Mouse (Mus musculus) MEL (cell line): ENCODE measurements around the gene Pym1. TPM values are rescaled to one million over a fixed set of nuclear protein-coding genes. Genes with fewer than 3 reads are reported as not detected.

Source experiments
- DNase-seq: peaks from one replicate; pipeline ENCODE4 v3.0.0; 2011; ENCODE audit warnings: low read depth, low spot score
- H3K27ac ChIP-seq: 2 replicates; pipeline ENCODE4 v1.5.1; 2012; ENCODE audit warnings: low read depth, mild to moderate bottlenecking, control low read depth, low read length, moderate library complexity; ENCODE audit not compliant: control insufficient read depth
- H3K27me3 ChIP-seq, 2 experiments: fragments of 150-350 bp in 1 of 2; sonication (generic) in 1 of 2; 2 replicates each; pipeline ENCODE4 v1.6.1; 2012; ENCODE audit warnings: low read length in 2 of 2, mild to moderate bottlenecking in 2 of 2, improper control_type of control experiment in 1 of 2, moderate library complexity in 1 of 2; ENCODE audit not compliant: insufficient read depth in 2 of 2, control insufficient read depth in 1 of 2
- H3K36me3 ChIP-seq, 2 experiments: 2 replicates each; pipeline ENCODE4 v1.6.1; 2012 to 2014; ENCODE audit warnings: low read length in 2 of 2, improper control_type of control experiment in 1 of 2, inconsistent platforms in 1 of 2, mild to moderate bottlenecking in 1 of 2; ENCODE audit not compliant: insufficient read depth in 2 of 2, control insufficient read depth in 1 of 2
- H3K4me1 ChIP-seq, 2 experiments: fragments of 150-350 bp in 1 of 2; sonication (generic) in 1 of 2; 2 replicates each; pipeline ENCODE4 v1.6.1; 2012; ENCODE audit warnings: low read length in 2 of 2, improper control_type of control experiment in 1 of 2, mild to moderate bottlenecking in 1 of 2; ENCODE audit not compliant: insufficient read depth in 2 of 2, control insufficient read depth in 1 of 2
- H3K4me3 ChIP-seq, 2 experiments: fragments of 150-350 bp in 1 of 2; sonication (generic) in 1 of 2; 2 replicates each; pipeline ENCODE4 v1.5.1; 2012; ENCODE audit warnings: low read depth in 2 of 2, low read length in 2 of 2, mild to moderate bottlenecking in 2 of 2, moderate library complexity in 2 of 2, control low read depth in 1 of 2, improper control_type of control experiment in 1 of 2; ENCODE audit not compliant: control insufficient read depth in 1 of 2, insufficient read depth in 1 of 2
- H3K79me2 ChIP-seq: 2 replicates; pipeline ENCODE4 v1.6.1; 2012; ENCODE audit warnings: mild to moderate bottlenecking, low read length, moderate library complexity; ENCODE audit not compliant: control insufficient read depth, poor library complexity, insufficient read depth
- H3K9ac ChIP-seq: 2 replicates; pipeline ENCODE4 v1.6.1; 2012; ENCODE audit warnings: low read depth, mild to moderate bottlenecking, control low read depth, low read length, moderate library complexity; ENCODE audit not compliant: control insufficient read depth, poor library complexity, severe bottlenecking
- H3K9me3 ChIP-seq: fragments of 150-350 bp; sonication (generic); replicated peaks from 2 replicates; pipeline ENCODE4 v1.6.1; 2012; ENCODE audit warnings: mild to moderate bottlenecking, low read length, improper control_type of control experiment, moderate library complexity; ENCODE audit not compliant: insufficient read depth
- BHLHE40 ChIP-seq: IDR thresholded peaks from 2 replicates; pipeline ENCODE4 v1.6.1; 2012; ENCODE audit warnings: low read depth, mild to moderate bottlenecking, inconsistent platforms, low read length, improper control_type of control experiment, borderline replicate concordance
- CHD1 ChIP-seq: IDR thresholded peaks from 2 replicates; pipeline ENCODE4 v1.6.1; 2012; ENCODE audit warnings: low read depth, mild to moderate bottlenecking, inconsistent platforms, low read length, improper control_type of control experiment
- CHD2 ChIP-seq: IDR thresholded peaks from 2 replicates; pipeline ENCODE4 v1.6.1; 2011; ENCODE audit warnings: low read length, improper control_type of control experiment
- CTCF ChIP-seq, 3 experiments: IDR thresholded peaks in 2 of 3; conservative IDR thresholded peaks in 1 of 3; 2 replicates each; pipeline ENCODE4 v1.5.1; 2011 to 2012; ENCODE audit warnings: low read length in 3 of 3, low read depth in 2 of 3, mild to moderate bottlenecking in 2 of 3, improper control_type of control experiment in 1 of 3, inconsistent platforms in 1 of 3, mixed read lengths in 1 of 3, moderate library complexity in 1 of 3; ENCODE audit not compliant: control insufficient read depth in 1 of 3, insufficient read depth in 1 of 3, poor library complexity in 1 of 3, severe bottlenecking in 1 of 3
- E2F4 ChIP-seq: IDR thresholded peaks from 2 replicates; pipeline ENCODE4 v1.6.1; 2011; ENCODE audit warnings: low read depth, low read length, improper control_type of control experiment, borderline replicate concordance
- ELF1 ChIP-seq: IDR thresholded peaks from 2 replicates; pipeline ENCODE4 v1.6.1; 2014; ENCODE audit warnings: low read depth, mild to moderate bottlenecking, inconsistent platforms, low read length, improper control_type of control experiment, moderate library complexity
- ETS1 ChIP-seq: IDR thresholded peaks from 2 replicates; pipeline ENCODE4 v1.6.1; 2012; ENCODE audit warnings: low read depth, mild to moderate bottlenecking, inconsistent platforms, low read length, improper control_type of control experiment, moderate library complexity
- HCFC1 ChIP-seq: IDR thresholded peaks from 2 replicates; pipeline ENCODE4 v1.6.1; 2012; ENCODE audit warnings: low read depth, mild to moderate bottlenecking, inconsistent platforms, low read length, improper control_type of control experiment, moderate library complexity
- KAT2A ChIP-seq: conservative IDR thresholded peaks from 2 replicates; pipeline ENCODE4 v1.6.1; 2012; ENCODE audit warnings: low read depth, low read length, improper control_type of control experiment, inconsistent platforms
- MAFK ChIP-seq: IDR thresholded peaks from 2 replicates; pipeline ENCODE4 v1.6.1; 2011; ENCODE audit warnings: low read depth, mild to moderate bottlenecking, low read length, improper control_type of control experiment, borderline replicate concordance
- MAX ChIP-seq: IDR thresholded peaks from 2 replicates; pipeline ENCODE4 v1.6.1; 2011; ENCODE audit warnings: low read length, improper control_type of control experiment
- MAZ ChIP-seq: IDR thresholded peaks from 2 replicates; pipeline ENCODE4 v1.6.1; 2012; ENCODE audit warnings: low read depth, mild to moderate bottlenecking, inconsistent platforms, low read length, improper control_type of control experiment
- MXI1 ChIP-seq: IDR thresholded peaks from 2 replicates; pipeline ENCODE4 v1.6.1; 2011; ENCODE audit warnings: mild to moderate bottlenecking, low read depth, low read length, improper control_type of control experiment
- MYC ChIP-seq: IDR thresholded peaks from 2 replicates; pipeline ENCODE4 v1.6.1; 2011; ENCODE audit warnings: low read depth, mild to moderate bottlenecking, low read length, improper control_type of control experiment, moderate library complexity
- NELFE ChIP-seq: IDR thresholded peaks from 2 replicates; pipeline ENCODE4 v1.6.1; 2011; ENCODE audit warnings: low read depth, low read length, improper control_type of control experiment
- NRF1 ChIP-seq: IDR thresholded peaks from 2 replicates; pipeline ENCODE4 v1.6.1; 2014; ENCODE audit warnings: low read depth, mild to moderate bottlenecking, inconsistent platforms, low read length, improper control_type of control experiment, moderate library complexity; ENCODE audit not compliant: poor library complexity, insufficient read depth, severe bottlenecking
- POLR2AphosphoS5 ChIP-seq: IDR thresholded peaks from 2 replicates; pipeline ENCODE4 v1.6.1; 2012; ENCODE audit warnings: low read depth, borderline replicate concordance, mild to moderate bottlenecking, inconsistent platforms, low read length, moderate library complexity, mixed read lengths
- RCOR1 ChIP-seq: IDR thresholded peaks from 2 replicates; pipeline ENCODE4 v1.6.1; 2012; ENCODE audit warnings: low read depth, mild to moderate bottlenecking, inconsistent platforms, low read length, improper control_type of control experiment
- SIN3A ChIP-seq: IDR thresholded peaks from 2 replicates; pipeline ENCODE4 v1.6.1; 2012; ENCODE audit warnings: low read length, improper control_type of control experiment, inconsistent platforms
- SMC3 ChIP-seq: IDR thresholded peaks from 2 replicates; pipeline ENCODE4 v1.6.1; 2011; ENCODE audit warnings: low read depth, low read length, improper control_type of control experiment
- TAL1 ChIP-seq: IDR thresholded peaks from 2 replicates; pipeline ENCODE4 v1.6.1; 2012; ENCODE audit warnings: mild to moderate bottlenecking, inconsistent platforms, low read length, moderate library complexity, mixed read lengths
- TBP ChIP-seq: IDR thresholded peaks from 2 replicates; pipeline ENCODE4 v1.8.0; 2011; ENCODE audit warnings: low read depth, low read length, improper control_type of control experiment
- TCF12 ChIP-seq: IDR thresholded peaks from 2 replicates; pipeline ENCODE4 v1.6.1; 2014; ENCODE audit warnings: low read depth, mild to moderate bottlenecking, inconsistent platforms, low read length, improper control_type of control experiment, moderate library complexity
- USF1 ChIP-seq: IDR thresholded peaks from 2 replicates; pipeline ENCODE4 v1.6.1; 2014; ENCODE audit warnings: low read depth, mild to moderate bottlenecking, inconsistent platforms, low read length, improper control_type of control experiment, moderate library complexity
- USF2 ChIP-seq, 2 experiments: IDR thresholded peaks; 2 replicates each; pipeline ENCODE4 v1.6.1; 2011 to 2012; ENCODE audit warnings: improper control_type of control experiment in 2 of 2, low read length in 2 of 2, borderline replicate concordance in 1 of 2, inconsistent platforms in 1 of 2, low read depth in 1 of 2, mild to moderate bottlenecking in 1 of 2; ENCODE audit not compliant: insufficient read depth in 1 of 2
- ZKSCAN1 ChIP-seq: IDR thresholded peaks from 2 replicates; pipeline ENCODE4 v1.6.1; 2012; ENCODE audit warnings: low read depth, mild to moderate bottlenecking, inconsistent platforms, low read length, improper control_type of control experiment, moderate library complexity
- ZMIZ1 ChIP-seq: IDR thresholded peaks from 2 replicates; pipeline ENCODE4 v1.6.1; 2012; ENCODE audit warnings: low read depth, mild to moderate bottlenecking, inconsistent platforms, low read length, improper control_type of control experiment, moderate library complexity
- ZNF384 ChIP-seq: IDR thresholded peaks from 2 replicates; pipeline ENCODE4 v1.6.1; 2012; ENCODE audit warnings: low read depth, mild to moderate bottlenecking, inconsistent platforms, low read length, improper control_type of control experiment
- polyA plus RNA-seq, 2 experiments: library from polyadenylated mRNA; stranded (reverse) in 1 of 2; unstranded in 1 of 2; fragments of >175 nt in 1 of 2; fragments of >200 nt in 1 of 2; gene quantifications; 2 replicates each; pipeline versions ENCODE4 v1.2.1 to v1.2.4; 2012; ENCODE audit warnings: low replicate concordance in 2 of 2, low read depth in 1 of 2; ENCODE audit not compliant: insufficient read length in 2 of 2, insufficient read depth in 1 of 2, missing spikeins in 1 of 2
- total RNA-seq: library from RNA; depleted of rRNA; stranded (reverse); fragments of 300-350 nt; gene quantifications from 2 replicates; pipeline ENCODE4 v1.2.3, GENCODE M21; 2012

Pym1 gene
- total and polyA plus RNA-seq, 3 experiments, result 77.4 to 107 TPM; not detected in 1

DNA sequence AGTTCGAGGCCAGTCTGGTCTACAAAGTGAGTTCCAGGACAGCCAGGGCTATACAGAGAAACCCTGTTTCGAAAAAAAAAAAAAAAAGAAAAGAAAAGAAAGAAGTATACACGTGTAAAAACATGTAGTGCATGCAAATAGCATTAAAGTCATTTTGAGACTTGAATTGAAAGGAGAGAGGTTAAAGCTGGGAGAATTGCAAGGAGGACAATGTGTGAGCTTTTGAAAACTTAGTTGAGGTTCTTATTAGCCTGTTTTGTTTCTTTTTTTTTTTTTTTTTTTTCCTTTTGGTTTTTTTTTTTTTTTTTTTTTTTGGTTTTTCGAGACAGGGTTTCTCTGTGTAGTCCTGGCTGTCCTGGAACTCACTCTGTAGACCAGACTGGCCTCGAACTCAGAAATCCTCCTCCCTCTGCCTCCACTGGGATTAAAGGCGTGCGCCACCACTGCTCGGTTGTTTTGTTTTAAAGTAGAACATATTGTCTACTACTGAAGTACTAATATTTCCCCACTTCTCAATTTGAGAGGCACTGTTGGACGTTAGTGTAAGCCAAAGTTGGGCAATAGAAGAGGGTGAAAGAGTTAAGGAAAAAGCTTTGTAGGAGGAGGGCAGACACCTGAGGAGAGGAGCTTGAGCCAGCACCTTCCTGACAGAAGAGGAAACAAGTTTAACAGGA, 580 bp upstream of the Pym1 start:
- Histone ChIP-seq H3K27me3 (no peaks in the 10 kb centered on the region), H3K79me2 (peaks cover 37% of the 10 kb centered on the region), H3K27ac (peak overlapping the region; percentile 98)
- TF ChIP-seq MYC (0 out of 2 replicates have a peak, but pooled peaks have one; percentile 20), TBP (no peak), ZNF384 (peak; percentile 67), SIN3A (0 out of 2 replicates have a peak, but pooled peaks have one; percentile 15), MXI1 (no peak; the same call in 1 of the 2 replicates), KAT2A (no peak), NELFE (no peak)
- TF ChIP-seq, all 39 proteins: peak for 3
- DNase-seq, result no peak
- Histone ChIP-seq H3K9ac (peak overlapping the region; percentile 97), H3K9me3 (no peaks in the 10 kb centered on the region), H3K4me1 (peaks cover 2 to 27% of the 10 kb centered on the region in 2 experiments), H3K4me3 (peak overlapping the region; percentile 96 to 97), H3K36me3 (peaks cover 0 to 26% of the 10 kb centered on the region in 2 experiments; a peak in 2 of 4 replicates)

GRCm38 (mm10) chr10:128748252-128748864, 669 bp downstream of the Pym1 start:
- peak; percentile 96 for DNase-seq
- H3K4me1 ChIP-seq, result peaks cover 2 to 25% of the 10 kb centered on the region in 2 experiments
- H3K9ac ChIP-seq, result peak overlapping the region; percentile 97
- no peaks in the 10 kb centered on the region for H3K9me3 ChIP-seq
- peak overlapping the region; percentile 98 for H3K27ac ChIP-seq
- peaks cover 4 to 22% of the 10 kb centered on the region in 2 experiments; a peak in 3 of 4 replicates for H3K36me3 ChIP-seq
- H3K79me2 ChIP-seq, result peaks cover 48% of the 10 kb centered on the region
- H3K27me3 ChIP-seq, result no peaks in the 10 kb centered on the region
- H3K4me3 ChIP-seq, result peak overlapping the region; percentile 96 to 97
- TF ChIP-seq BHLHE40, result 0 out of 2 replicates have a peak, but pooled peaks have one; percentile 13
- TF ChIP-seq TBP, result peak; percentile 74; the same call in 1 of the 2 replicates
- peak; percentile 87 for TF ChIP-seq HCFC1
- no peak for TF ChIP-seq USF1
- TF ChIP-seq USF2 (IDR thresholded peaks at IDR 0.05; ENCODE audit: borderline replicate concordance in 1 of 2, insufficient read depth in 1 of 2, low read depth in 1 of 2, low read length in 2 of 2), result no peak
- TF ChIP-seq TCF12, result peak; percentile 68
- TF ChIP-seq TAL1, result no peak
- peak; percentile 70; the same call in 1 of the 2 replicates for TF ChIP-seq SIN3A
- TF ChIP-seq NRF1, result no peak
- TF ChIP-seq RCOR1, result no peak
- TF ChIP-seq ZMIZ1, result 0 out of 2 replicates have a peak, but pooled peaks have one; percentile 7
- peak in 2 of 3 experiments; percentile 49 to 50; a peak in 5 of 6 replicates for TF ChIP-seq CTCF (IDR thresholded peaks at IDR 0.05 in 2 of 3, conservative IDR thresholded peaks at IDR 0.05 in 1 of 3; ENCODE audit: control insufficient read depth in 1 of 3, insufficient read depth in 1 of 3, low read depth in 2 of 3, low read length in 3 of 3, poor library complexity in 1 of 3, severe bottlenecking in 1 of 3)
- TF ChIP-seq CHD1, result no peak
- TF ChIP-seq MXI1, result no peak
- TF ChIP-seq CHD2, result no peak
- TF ChIP-seq POLR2AphosphoS5, result no peak
- no peak for TF ChIP-seq MAFK
- no peak for TF ChIP-seq ZKSCAN1
- 0 out of 2 replicates have a peak, but pooled peaks have one; percentile 9 for TF ChIP-seq E2F4
- TF ChIP-seq MAX, result 0 out of 2 replicates have a peak, but pooled peaks have one; percentile 17
- TF ChIP-seq ELF1, result peak; percentile 74
- TF ChIP-seq ETS1, result peak; percentile 20; the same call in 1 of the 2 replicates
- TF ChIP-seq MAZ, result no peak
- TF ChIP-seq SMC3, result no peak
